In genomic region chr3:104796430-104797082, GRCm38 (mm10) we compare ENCODE assay signal across 14 mouse cellular contexts. TPM values are rescaled to one million over a fixed set of nuclear protein-coding genes. Genes with fewer than 3 reads are reported as not detected.
A peak's percentile ranks its signal among the peaks of the same experiment; 100 is the strongest.
DNase-seq lines count a peak whose midpoint lies in the region; ATAC-seq and TF ChIP-seq lines count a peak whose summit lies in the region.
"Had no signal": no experiment of that assay in that cellular context is flagged by ENCODE, and none has a peak within 500 bp of the region (broad histone marks: within the 10 kb centered on the region; RNA-seq: fewer than 3 reads in every experiment).

No protein-coding gene starts in this region.

- H3K36me3 ChIP-seq in lung, embryonic 14.5 days (ENCODE audit: insufficient read depth): peaks cover 87% of the 10 kb centered on the region
- H3K36me3 ChIP-seq in intestine, embryonic 15.5 days: peaks cover 40% of the 10 kb centered on the region
- peaks cover 26% of the 10 kb centered on the region for H3K36me3 ChIP-seq in liver, embryonic 11.5 days (ENCODE audit: control insufficient read depth, insufficient read depth, low read length)
- H3K36me3 ChIP-seq in stomach, embryonic 15.5 days: peaks cover 44% of the 10 kb centered on the region
- 0 out of 2 replicates have a peak, but pooled peaks cover 2% of the 10 kb centered on the region for H3K36me3 ChIP-seq in midbrain, embryonic 16.5 days (ENCODE audit: control insufficient read depth, insufficient read depth, low read length)

- peak; percentile 56 for DNase-seq in lung, embryonic 14.5 days
- DNase-seq in lung, postnatal 25 days (ENCODE audit: low spot score): no peak
- DNase-seq in liver, embryonic 11.5 days (ENCODE audit: low spot score): no peak
- DNase-seq in urinary bladder, postnatal 25 days (ENCODE audit: low spot score): no peak
- no peak for DNase-seq in neural tube, embryonic 10.5 days (ENCODE audit: extremely low spot score, low spot score)
- DNase-seq: adrenal gland, postnatal 36 days; gastrocnemius, adult 2 months; left cerebral cortex, postnatal 4 days; thymus, postnatal 36 days had no signal

- H3K27ac ChIP-seq in lung, embryonic 14.5 days (ENCODE audit: low read depth): 0 out of 2 replicates have a peak overlapping the region, but pooled peaks have one; percentile 30
- H3K27ac ChIP-seq in intestine, embryonic 15.5 days: peak overlapping the region; percentile 92
- no peak overlapping the region for H3K27ac ChIP-seq in liver, embryonic 11.5 days (ENCODE audit: low read depth, low read length)
- H3K27ac ChIP-seq in stomach, embryonic 15.5 days: peak overlapping the region; percentile 86
- H3K27ac ChIP-seq in midbrain, embryonic 16.5 days (ENCODE audit: low read length): no peak overlapping the region
- H3K27ac ChIP-seq: gastrocnemius, adult 2 months; hindbrain, embryonic 12.5 days had no signal

- no peak overlapping the region for H3K4me2 ChIP-seq in lung, embryonic 14.5 days
- H3K4me2 ChIP-seq in intestine, embryonic 15.5 days (replicated peaks): no peak overlapping the region; the same call in 1 of the 2 replicates
- H3K4me2 ChIP-seq in liver, embryonic 11.5 days: no peak overlapping the region
- no peak overlapping the region for H3K4me2 ChIP-seq in stomach, embryonic 15.5 days
- no peak overlapping the region for H3K4me2 ChIP-seq in midbrain, embryonic 16.5 days (ENCODE audit: low read length)
- H3K4me2 ChIP-seq: hindbrain, embryonic 12.5 days had no signal

- no peak overlapping the region for H3K9ac ChIP-seq in lung, embryonic 14.5 days
- H3K9ac ChIP-seq in intestine, embryonic 15.5 days: 0 out of 2 replicates have a peak overlapping the region, but pooled peaks have one; percentile 13
- no peak overlapping the region for H3K9ac ChIP-seq in liver, embryonic 11.5 days (ENCODE audit: low read depth, low read length)
- H3K9ac ChIP-seq in stomach, embryonic 15.5 days: no peak overlapping the region
- no peak overlapping the region for H3K9ac ChIP-seq in midbrain, embryonic 16.5 days (ENCODE audit: low read depth, low read length)
- H3K9ac ChIP-seq: hindbrain, embryonic 12.5 days had no signal

- WGBS in lung, embryonic 14.5 days: 67% methylated on average over 15 of the region's 15 CpGs
- 60% methylated on average over 15 of the region's 15 CpGs for WGBS in intestine, embryonic 15.5 days
- 74% methylated on average over 15 of the region's 15 CpGs for WGBS in liver, embryonic 11.5 days
- WGBS in stomach, embryonic 15.5 days: 62% methylated on average over 15 of the region's 15 CpGs
- WGBS in midbrain, embryonic 16.5 days: 86% methylated on average over 15 of the region's 15 CpGs

- H3K4me1 ChIP-seq in lung, embryonic 14.5 days (ENCODE audit: insufficient read depth): peaks cover 27% of the 10 kb centered on the region
- H3K4me1 ChIP-seq in intestine, embryonic 15.5 days (replicated peaks): peaks cover 54% of the 10 kb centered on the region
- peaks cover 29% of the 10 kb centered on the region for H3K4me1 ChIP-seq in liver, embryonic 11.5 days (replicated peaks; ENCODE audit: control insufficient read depth, insufficient read depth, low read length)
- peaks cover 43% of the 10 kb centered on the region for H3K4me1 ChIP-seq in stomach, embryonic 15.5 days
- H3K4me1 ChIP-seq in midbrain, embryonic 16.5 days (ENCODE audit: control insufficient read depth, insufficient read depth, low read length): no peaks in the 10 kb centered on the region

- no peak for TF ChIP-seq CTCF in lung, embryonic 14.5 days (IDR thresholded peaks at IDR 0.05; ENCODE audit: low read depth)

- no peaks in the 10 kb centered on the region for H3K9me3 ChIP-seq in lung, embryonic 14.5 days (ENCODE audit: low read depth, low read length)
- H3K9me3 ChIP-seq in intestine, embryonic 15.5 days: no peaks in the 10 kb centered on the region
- H3K9me3 ChIP-seq in liver, embryonic 11.5 days (ENCODE audit: control insufficient read depth, low read length): no peaks in the 10 kb centered on the region
- no peaks in the 10 kb centered on the region for H3K9me3 ChIP-seq in stomach, embryonic 15.5 days
- H3K9me3 ChIP-seq in midbrain, embryonic 16.5 days (replicated peaks; ENCODE audit: control insufficient read depth, low read length, poor library complexity, severe bottlenecking): no peaks in the 10 kb centered on the region
- H3K9me3 ChIP-seq: G1E; hindbrain, embryonic 12.5 days had no signal

- H3K27me3 ChIP-seq in lung, embryonic 14.5 days (ENCODE audit: insufficient read depth, low read length): no peaks in the 10 kb centered on the region
- no peaks in the 10 kb centered on the region for H3K27me3 ChIP-seq in intestine, embryonic 15.5 days (replicated peaks)
- no peaks in the 10 kb centered on the region for H3K27me3 ChIP-seq in liver, embryonic 11.5 days (replicated peaks; ENCODE audit: control insufficient read depth, insufficient read depth, low read length)
- no peaks in the 10 kb centered on the region for H3K27me3 ChIP-seq in stomach, embryonic 15.5 days (replicated peaks)
- no peaks in the 10 kb centered on the region for H3K27me3 ChIP-seq in midbrain, embryonic 16.5 days (ENCODE audit: control insufficient read depth, insufficient read depth, low read depth, low read length)
- H3K27me3 ChIP-seq: hindbrain, embryonic 12.5 days had no signal

- no peak for ATAC-seq in lung, embryonic 14.5 days (ENCODE audit: insufficient read depth)
- peak; percentile 86 for ATAC-seq in intestine, embryonic 15.5 days
- ATAC-seq in liver, embryonic 11.5 days (replicated peaks; ENCODE audit: low FRiP score): peak; percentile 44
- peak; percentile 82 for ATAC-seq in stomach, embryonic 15.5 days (ENCODE audit: insufficient read depth, low FRiP score, low read depth)
- no peak for ATAC-seq in midbrain, embryonic 16.5 days

- H3K4me3 ChIP-seq in lung, embryonic 14.5 days (ENCODE audit: low read depth, low read length): no peak overlapping the region
- no peak overlapping the region for H3K4me3 ChIP-seq in intestine, embryonic 15.5 days (replicated peaks)
- no peak overlapping the region for H3K4me3 ChIP-seq in liver, embryonic 11.5 days (ENCODE audit: low read depth, low read length)
- H3K4me3 ChIP-seq in stomach, embryonic 15.5 days (replicated peaks): no peak overlapping the region
- H3K4me3 ChIP-seq in midbrain, embryonic 16.5 days (ENCODE audit: low read depth, low read length): no peak overlapping the region
- H3K4me3 ChIP-seq: gastrocnemius, adult 2 months; hindbrain, embryonic 12.5 days had no signal

RNA-seq across cellular contexts. Expression of gene Rhoc, which starts 8.4 kb away (rescaled TPM):
- 142 and 145 TPM in 2 replicates for polyA plus RNA-seq in lung, embryonic 14.5 days (2014; fragmentation: Nextera tagmentation; extraction: Ambion mirVana)
- 157 and 162 TPM in 2 replicates for polyA plus RNA-seq in intestine, embryonic 15.5 days (2015; fragmentation: Nextera tagmentation; extraction: Ambion mirVana)
- 57.3 and 64.9 TPM in 2 replicates for polyA plus RNA-seq in liver, embryonic 11.5 days (2014; fragmentation: Nextera tagmentation; extraction: Ambion mirVana)
- 156 and 157 TPM in 2 replicates for polyA plus RNA-seq in stomach, embryonic 15.5 days (2015; fragmentation: Nextera tagmentation; extraction: Ambion mirVana)
- polyA plus RNA-seq in midbrain, embryonic 16.5 days (2015; fragmentation: Nextera tagmentation; extraction: Ambion mirVana): 41.2 and 45.5 TPM in 2 replicates

RNA-seq across cellular contexts. Expression of gene Fam19a3, which starts 14.9 kb away (rescaled TPM):
- polyA plus RNA-seq in lung, embryonic 14.5 days (2014; fragmentation: Nextera tagmentation; extraction: Ambion mirVana): 0.07 TPM in 1 of 2 replicates, not detected in the other
- polyA plus RNA-seq in intestine, embryonic 15.5 days (2015; fragmentation: Nextera tagmentation; extraction: Ambion mirVana): 0.08 TPM in 1 of 2 replicates, not detected in the other
- polyA plus RNA-seq in liver, embryonic 11.5 days (2014; fragmentation: Nextera tagmentation; extraction: Ambion mirVana): not detected in 2 replicates
- 0.10 and 0.21 TPM in 2 replicates for polyA plus RNA-seq in stomach, embryonic 15.5 days (2015; fragmentation: Nextera tagmentation; extraction: Ambion mirVana)
- 0.11 TPM in 1 of 2 replicates, not detected in the other for polyA plus RNA-seq in midbrain, embryonic 16.5 days (2015; fragmentation: Nextera tagmentation; extraction: Ambion mirVana)
- polyA plus RNA-seq: G1E had no signal

RNA-seq across cellular contexts. Expression of gene Ppm1j, which starts 15.7 kb away (rescaled TPM):
- polyA plus RNA-seq in lung, embryonic 14.5 days (2014; fragmentation: Nextera tagmentation; extraction: Ambion mirVana): 2.7 and 3.7 TPM in 2 replicates
- polyA plus RNA-seq in intestine, embryonic 15.5 days (2015; fragmentation: Nextera tagmentation; extraction: Ambion mirVana): 2.9 and 4.5 TPM in 2 replicates
- 1.8 and 1.9 TPM in 2 replicates for polyA plus RNA-seq in liver, embryonic 11.5 days (2014; fragmentation: Nextera tagmentation; extraction: Ambion mirVana)
- 3.1 and 4.1 TPM in 2 replicates for polyA plus RNA-seq in stomach, embryonic 15.5 days (2015; fragmentation: Nextera tagmentation; extraction: Ambion mirVana)
- polyA plus RNA-seq in midbrain, embryonic 16.5 days (2015; fragmentation: Nextera tagmentation; extraction: Ambion mirVana): 0.98 and 1.1 TPM in 2 replicates

RNA-seq across cellular contexts. Expression of gene Mov10, which starts 21.8 kb away (rescaled TPM):
- 51.0 and 53.9 TPM in 2 replicates for polyA plus RNA-seq in lung, embryonic 14.5 days (2014; fragmentation: Nextera tagmentation; extraction: Ambion mirVana)
- polyA plus RNA-seq in intestine, embryonic 15.5 days (2015; fragmentation: Nextera tagmentation; extraction: Ambion mirVana): 129 and 133 TPM in 2 replicates
- polyA plus RNA-seq in liver, embryonic 11.5 days (2014; fragmentation: Nextera tagmentation; extraction: Ambion mirVana): 36.0 and 37.7 TPM in 2 replicates
- 86.1 and 95.2 TPM in 2 replicates for polyA plus RNA-seq in stomach, embryonic 15.5 days (2015; fragmentation: Nextera tagmentation; extraction: Ambion mirVana)
- 7.8 and 8.3 TPM in 2 replicates for polyA plus RNA-seq in midbrain, embryonic 16.5 days (2015; fragmentation: Nextera tagmentation; extraction: Ambion mirVana)

Comparison
In these comparisons a context has a peak if more than half of its experiments do, and no peak if none do; other contexts are left out.
1. ATAC-seq: peak in intestine, embryonic 15.5 days (single experiment), liver, embryonic 11.5 days (single experiment) and stomach, embryonic 15.5 days (single experiment); none in lung, embryonic 14.5 days (single experiment) and midbrain, embryonic 16.5 days (single experiment).
2. H3K27ac ChIP-seq: peak in lung, embryonic 14.5 days (single experiment), intestine, embryonic 15.5 days (single experiment) and stomach, embryonic 15.5 days (single experiment); none in liver, embryonic 11.5 days (single experiment) and midbrain, embryonic 16.5 days (single experiment).